Mouse (Mus musculus) CH12F3 (cell line): ENCODE measurements around the gene Gm45062.

Experiments used
- in situ Hi-C: fragments of 300-500 bp; cut with MboI; formaldehyde crosslinking; loops from 2 replicates; pipeline ENCODE4 v1.14.3; 2020; ENCODE audit warnings: low sequenced_read_pairs

The Gm45062 gene

DNA sequence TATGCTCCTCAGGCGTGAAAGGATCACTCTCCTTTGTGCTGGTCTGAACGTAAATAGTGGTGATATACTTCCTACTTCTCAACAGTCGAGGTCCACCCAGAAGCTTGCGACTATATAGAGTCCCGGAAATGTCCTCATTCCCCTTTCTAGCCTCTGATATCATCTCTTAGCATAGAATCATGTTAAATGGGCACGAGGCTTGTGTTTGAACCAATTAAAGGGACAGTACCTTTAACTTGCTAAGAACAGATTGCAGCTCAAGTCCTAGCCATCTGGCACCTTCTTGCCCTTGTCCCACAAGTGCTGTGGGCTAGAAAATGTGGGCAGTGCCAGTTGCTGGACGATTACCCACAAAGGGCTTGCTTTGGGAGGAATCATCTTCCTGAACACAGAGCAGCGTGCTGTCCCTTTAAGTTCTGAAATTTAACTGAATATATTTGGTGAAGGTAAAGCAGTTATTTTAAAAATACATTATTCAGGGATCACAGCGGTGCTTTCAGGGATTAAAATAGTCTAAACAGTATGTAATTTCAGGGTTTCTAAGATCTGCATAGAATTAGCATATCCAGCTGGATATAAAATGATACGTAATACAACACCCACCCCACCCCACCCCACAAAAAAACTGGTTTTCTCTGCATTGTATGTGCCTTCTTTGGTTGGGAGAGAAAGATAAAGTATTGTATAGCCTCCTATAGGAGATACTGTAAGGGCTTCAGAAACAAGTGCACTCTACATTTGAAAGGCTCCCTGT lies 153.8 kb downstream of the Gm45062 start:
- in situ Hi-C loops = no loop called here

DNA sequence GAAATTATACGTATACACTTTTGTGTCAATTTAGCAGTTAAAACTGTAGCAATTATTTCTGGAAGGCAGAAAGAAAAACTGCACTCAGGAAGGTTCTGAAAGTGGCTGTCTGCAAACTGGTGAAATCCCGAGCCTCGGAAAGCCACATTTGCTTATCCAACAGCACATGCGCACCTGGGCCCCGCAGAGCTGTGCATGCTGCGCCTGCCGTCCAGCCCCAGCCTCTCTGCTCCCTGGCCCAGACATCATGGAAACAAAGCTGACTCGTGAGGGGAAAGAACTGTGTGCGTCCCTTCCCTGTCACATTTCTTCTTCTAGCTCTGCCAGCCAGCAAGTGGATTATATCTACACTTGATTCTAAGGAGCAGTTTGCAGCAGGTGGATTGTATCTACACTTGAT lies 154.8 kb downstream of the Gm45062 start:
- in situ Hi-C loops = no loop called here

DNA sequence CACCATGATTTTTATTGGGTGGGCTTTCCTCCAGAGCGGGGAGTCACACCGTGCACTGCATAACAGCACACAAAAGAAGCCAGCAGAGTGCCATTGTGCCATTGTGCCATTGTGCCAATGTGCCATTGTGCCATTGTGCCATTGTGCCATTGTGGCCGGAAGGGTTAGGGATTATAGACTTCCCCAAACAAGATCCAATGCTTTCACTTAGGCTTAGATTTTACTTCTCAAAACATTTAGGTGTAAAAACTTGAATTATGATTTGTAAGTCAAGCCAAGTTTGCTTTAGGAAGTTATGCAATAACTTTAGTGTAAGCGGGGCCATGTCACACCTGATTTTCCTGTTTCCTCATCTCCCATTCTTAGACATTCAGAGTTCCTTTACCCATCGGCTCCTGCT lies 156.6 kb downstream of the Gm45062 start:
- in situ Hi-C loops = no loop called here

DNA sequence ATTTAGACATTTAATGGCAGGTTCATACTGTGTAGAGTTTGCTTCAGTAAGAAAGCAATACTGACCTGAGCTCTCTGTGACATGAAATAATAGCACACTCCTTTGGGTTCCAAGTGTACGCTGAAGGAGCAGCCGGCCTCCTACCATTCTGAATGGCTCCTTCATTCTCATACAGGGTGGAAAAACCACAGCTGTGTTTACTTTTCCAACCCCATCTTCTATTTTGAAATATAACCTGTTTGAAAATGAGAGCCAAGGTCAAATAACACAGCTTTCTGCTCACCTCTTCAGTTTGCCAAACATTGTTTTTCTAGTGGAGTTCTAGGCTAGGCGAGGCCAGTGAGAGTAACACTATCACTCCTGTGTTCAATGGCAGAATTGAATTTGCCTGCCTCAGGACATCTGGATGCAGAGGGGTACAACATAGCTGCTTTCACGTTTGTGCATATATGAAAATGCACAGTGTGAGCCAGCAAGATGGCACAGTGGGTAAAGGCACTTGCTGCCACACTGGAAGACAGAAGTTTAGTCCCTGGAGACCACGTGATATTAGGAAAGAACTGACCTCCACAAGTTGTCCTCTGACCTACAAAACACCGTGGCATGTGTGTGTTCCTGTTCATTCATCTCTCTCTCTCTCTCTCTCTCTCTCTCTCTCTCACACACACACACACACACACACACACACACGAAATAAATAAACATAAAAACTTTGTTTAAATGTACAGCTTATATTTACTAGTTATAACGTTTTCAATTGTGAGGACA lies 157.7 kb downstream of the Gm45062 start:
- in situ Hi-C loops = no loop called here

DNA sequence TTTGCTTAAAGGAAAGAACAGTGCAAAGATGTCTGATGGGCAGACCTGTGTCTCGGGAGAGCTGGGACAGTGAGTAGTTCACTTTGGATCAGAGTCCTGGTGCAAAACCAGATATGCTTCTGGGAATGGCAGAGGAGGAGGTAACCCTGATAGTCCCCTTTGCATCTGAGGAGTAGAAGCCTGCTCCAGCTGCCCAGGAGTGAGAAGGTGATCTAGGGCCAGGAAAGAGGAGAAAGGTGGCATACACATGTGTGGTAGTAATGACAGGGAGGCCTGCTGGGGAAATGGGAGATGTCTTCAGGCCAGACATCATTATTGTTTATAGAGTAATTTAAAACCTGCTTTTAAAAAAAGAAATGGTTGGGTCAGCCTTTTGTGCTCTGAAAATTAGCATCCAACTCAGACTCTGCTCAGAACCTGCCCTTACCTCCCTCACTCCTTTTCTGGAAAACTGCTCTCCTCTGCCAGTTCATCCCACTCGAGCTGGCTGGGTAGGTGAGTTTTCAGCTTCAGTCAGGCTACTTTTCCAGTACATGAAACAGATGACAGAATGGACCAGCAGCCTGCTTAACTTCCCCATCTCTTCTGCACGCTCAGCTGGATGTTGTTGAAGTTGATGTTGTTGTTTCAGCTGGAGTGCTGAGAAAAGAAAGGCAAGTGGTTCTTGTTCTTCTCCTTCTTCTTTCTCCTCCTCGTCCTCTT lies 160.4 kb downstream of the Gm45062 start:
- in situ Hi-C loops = no loop called here

DNA sequence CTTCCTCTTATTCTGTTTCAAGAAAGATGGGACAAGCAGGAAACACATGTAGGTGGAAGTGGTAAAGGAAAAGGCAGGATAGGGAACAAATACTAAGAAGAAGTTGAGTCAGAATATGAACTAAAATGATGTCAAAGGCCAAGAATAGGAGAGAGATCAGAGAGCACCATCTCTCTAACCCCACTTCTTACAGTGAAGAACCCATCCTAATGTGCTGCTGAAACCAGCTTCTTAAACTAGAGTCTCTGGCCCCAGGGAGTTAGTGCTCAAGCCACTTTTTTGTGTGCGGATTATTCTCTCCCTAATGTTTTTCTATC lies 160.9 kb downstream of the Gm45062 start:
- in situ Hi-C loops = no loop called here

DNA sequence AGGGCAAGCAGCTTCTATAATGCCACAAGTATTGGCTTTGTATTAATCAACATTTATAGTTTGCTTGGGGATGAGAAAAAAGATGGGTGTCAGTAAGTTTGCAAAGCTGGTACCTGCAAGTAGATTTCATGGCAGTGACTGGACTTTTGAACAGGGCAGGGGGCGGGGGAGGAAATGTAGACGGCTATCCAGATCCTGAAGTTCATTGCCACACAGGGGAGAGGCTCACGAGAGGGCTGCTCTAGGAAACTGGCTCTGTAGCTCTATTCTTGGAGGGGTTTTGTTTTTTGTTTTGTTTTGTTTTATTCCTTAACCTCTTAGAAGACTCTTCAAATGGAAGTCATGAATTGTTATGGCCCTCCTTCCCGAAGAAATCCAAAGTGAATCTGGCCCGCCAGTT lies 162.2 kb downstream of the Gm45062 start:
- in situ Hi-C loops = no loop called here

DNA sequence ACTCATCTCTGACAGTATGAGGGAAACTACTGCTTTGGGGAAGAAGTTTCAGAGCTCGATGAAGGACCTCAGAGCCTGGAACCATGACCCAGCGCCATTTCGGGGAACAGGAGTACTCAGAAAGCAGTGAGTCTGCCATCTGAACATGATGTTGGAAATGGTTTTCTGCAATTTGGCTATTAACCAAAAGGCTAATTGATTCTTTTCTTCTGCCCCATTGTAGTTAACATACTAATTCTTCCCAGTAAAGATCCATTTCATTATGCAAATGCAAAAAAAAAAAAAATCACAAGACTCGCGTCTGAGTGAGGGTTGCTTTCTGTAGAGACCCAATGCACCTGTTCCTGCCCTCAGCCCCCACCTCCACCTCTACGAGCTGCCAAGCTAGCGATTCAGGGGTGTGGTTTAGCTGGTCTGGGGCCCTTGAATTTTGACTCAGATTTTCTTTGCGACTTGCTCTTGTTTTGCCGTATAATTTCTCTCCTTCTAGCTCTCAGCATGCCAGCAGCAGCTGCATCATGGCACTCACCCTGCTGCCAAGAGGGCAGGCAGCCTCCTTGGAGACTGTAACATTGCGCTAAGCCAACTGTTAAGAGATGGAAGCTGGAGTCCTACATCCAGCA lies 162.8 kb downstream of the Gm45062 start:
- in situ Hi-C loops = no loop called here

DNA sequence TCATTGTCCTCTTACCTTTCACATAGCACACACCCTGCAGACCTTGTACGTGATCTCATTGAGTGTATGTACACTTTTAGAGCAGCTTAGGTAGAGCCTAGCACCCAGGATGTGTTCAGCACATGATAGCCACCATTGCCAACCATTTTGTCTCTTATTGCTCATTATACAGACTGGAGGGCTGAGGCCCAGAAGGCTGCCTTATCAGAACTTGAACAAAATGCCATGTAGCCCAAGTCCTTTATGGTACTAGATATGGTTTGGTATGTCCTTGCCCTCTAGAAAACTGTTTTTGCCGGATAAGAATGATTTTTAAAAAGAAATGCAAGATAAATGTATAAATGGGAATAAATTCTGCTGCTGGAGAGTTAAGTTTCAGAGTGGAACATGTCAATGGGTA lies 163.9 kb downstream of the Gm45062 start:
- in situ Hi-C loops = no loop called here

DNA sequence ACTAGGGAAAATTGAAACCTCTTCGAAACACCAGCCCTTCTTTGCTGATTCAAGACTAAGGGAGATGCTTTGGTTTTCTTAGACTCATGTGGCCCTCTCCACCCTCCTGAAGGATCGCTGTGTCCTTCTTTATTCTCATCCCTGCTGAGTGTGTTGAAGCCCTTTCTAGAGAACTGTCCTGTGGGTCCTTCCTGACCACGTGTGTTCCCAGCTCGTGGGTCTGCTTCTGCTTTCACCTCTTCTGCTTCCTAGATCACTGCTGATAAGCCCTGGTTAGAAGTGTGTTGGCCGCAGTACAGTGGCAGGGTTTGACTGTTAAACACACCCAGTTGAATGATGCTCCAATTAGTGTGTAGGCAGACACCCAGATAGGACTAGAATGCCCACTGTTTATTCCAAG lies 168.4 kb downstream of the Gm45062 start:
- in situ Hi-C loops = no loop called here

DNA sequence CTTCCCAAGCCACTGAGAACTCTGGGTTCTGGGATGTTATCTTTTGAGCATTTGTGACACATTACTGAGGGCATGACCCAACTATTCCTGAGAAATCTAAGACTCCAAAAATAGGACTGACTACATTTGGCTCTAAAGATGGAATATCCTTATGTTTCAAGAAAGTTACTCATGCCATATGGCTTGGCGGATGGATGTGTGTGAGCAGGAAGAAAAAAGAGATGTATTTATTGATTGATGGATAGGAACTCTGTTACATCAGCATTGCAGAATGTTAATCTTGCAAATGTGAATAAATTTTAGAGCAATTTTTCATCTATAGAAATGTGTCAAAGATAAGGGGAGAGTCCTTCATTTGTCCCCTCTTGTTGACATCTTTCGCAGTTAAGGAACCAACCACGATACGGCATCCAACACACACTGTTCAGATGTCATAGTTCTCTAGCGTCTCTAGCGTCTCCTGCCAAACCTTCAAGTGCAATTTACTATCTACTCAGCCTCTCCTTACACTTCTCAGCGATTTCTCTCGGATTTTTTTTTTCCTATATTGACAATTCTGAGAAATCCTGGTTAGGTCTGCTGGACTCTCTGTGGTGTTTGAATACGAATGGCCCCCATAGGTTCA lies 171.5 kb downstream of the Gm45062 start:
- in situ Hi-C loops = no loop called here

DNA sequence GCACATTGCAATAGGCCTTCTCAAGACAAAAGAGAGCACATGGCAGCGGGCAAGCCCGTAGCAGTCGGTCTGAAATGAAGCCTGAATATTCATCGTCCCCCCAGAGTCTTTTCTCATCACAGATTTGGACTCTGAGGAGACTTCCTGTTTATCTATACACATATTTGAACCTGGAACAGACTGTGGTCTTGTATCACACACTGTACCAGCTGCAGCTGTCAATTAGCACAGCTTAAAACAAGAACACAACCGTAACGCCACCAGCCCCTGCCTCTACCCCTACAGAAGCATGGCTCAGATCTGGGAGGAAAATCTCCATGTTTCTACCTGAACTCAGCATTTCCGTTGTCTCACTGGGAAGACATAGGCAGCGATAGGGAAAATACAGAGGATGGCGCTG lies 173.9 kb downstream of the Gm45062 start:
- in situ Hi-C loops = no loop called here

DNA sequence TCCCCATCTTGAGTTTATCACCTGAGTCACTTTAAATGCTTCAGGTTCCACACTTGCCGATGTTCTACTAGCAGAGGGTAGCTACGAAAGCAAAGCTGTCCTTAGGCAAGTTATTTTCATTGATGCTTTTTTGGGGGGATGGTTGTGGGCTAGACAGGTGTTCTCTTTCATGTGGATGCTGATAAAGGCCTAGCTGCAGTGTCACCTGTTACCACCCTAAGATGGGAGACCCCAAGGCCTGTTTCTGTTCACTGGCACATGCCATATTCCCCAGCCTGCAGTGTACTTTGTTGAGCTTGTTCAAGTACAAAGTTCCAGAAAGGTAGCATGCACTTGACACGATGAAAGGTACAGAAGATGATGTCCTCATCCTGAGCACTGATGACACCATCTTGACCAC lies 178.7 kb downstream of the Gm45062 start:
- in situ Hi-C loops = no loop called here

DNA sequence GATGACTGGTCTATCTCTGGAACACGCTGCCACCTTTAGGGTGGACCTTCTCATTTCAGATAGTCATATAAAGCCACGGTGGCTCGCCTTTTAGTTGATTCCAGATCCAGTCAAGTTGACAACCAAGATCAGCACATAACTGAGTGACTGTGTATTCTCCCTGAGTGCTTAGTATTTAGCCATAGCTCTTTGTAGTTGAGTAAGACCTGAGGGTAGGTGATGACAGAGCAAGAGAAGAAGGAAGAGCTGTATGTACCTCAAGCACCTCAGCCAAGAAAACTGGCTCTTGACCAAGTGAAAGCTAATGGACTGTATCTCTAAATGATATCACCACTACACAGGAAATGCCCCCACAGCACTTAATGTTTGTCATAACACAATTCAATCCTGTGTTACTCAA lies 182.6 kb downstream of the Gm45062 start:
- in situ Hi-C loops = no loop called here

DNA sequence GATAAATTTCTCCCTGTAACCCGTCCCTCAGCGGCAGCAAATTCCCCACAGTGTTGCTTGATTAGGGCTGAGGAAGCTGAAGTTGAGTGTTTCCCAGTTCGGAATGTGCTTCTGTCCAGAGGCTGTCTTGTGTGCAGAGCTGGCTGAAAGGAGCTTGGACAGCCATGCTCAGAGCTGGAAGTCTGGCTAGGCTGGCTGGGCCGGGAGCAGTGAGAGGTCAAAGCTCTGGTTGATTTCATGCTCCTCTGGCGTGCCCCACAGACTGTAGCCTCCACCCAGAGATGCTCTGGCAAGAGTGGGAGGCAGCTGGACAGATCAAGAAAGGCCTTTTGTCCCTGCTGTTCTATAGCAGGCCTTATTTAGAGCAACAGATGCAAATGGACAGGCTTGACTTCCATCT lies 187.5 kb downstream of the Gm45062 start:
- in situ Hi-C loops = no loop called here

DNA sequence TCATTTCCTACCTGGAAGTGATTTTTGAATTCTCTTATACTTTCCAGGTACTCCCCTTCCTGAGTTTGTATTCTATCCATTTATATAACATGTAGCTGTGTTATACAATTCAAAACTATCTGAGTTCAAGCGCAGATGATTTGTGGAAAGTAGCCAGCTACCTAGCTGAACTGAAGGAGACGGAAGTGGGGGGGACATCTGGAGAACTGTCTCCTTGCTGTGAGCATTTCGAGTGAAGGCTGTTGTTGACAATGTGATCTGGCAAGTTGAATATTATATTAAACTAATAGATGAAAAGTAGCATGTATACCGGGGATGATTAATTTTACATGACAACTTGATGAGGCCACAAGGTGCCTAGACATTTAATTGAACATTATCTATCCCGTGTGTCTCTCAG lies 196.3 kb downstream of the Gm45062 start:
- in situ Hi-C loops = no loop called here

DNA sequence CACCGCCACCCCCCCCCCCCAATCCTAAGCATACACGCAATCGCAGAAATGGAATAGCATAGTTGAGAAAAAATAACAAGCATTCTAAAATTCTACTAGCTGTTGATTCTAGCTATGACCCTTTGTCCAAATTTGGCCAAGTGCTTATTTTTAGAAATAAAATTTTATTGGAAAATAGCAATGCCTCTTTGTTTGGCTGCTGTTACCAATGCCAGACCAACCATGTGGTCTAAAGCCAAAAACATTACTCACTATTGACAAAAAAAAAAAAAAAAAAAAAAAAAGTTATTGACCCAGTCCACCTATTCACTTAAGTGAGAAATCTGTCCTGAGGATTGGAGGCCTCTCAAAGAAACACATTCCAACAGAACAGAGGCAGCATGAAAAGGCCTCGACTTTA lies 199.3 kb downstream of the Gm45062 start:
- in situ Hi-C loops = no loop called here

DNA sequence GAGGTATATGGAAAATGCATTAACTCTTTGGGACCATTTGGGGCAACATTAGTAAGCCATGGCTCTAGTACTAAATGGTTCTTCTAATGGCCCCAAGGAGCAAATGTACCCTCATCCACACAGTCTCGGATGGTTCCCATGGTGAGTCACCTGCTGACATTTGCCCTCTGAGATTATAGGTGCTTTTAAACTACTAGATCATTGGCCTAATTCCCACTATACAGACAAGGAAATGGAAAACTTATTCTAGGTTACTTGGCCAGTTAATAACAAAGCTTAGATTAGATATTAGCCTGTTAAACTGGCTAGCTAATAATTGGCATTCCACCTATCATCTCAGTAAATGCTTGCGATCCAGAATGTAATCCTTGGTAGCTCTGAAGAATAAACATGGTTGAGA lies 203.2 kb downstream of the Gm45062 start:
- in situ Hi-C loops = no loop called here

DNA sequence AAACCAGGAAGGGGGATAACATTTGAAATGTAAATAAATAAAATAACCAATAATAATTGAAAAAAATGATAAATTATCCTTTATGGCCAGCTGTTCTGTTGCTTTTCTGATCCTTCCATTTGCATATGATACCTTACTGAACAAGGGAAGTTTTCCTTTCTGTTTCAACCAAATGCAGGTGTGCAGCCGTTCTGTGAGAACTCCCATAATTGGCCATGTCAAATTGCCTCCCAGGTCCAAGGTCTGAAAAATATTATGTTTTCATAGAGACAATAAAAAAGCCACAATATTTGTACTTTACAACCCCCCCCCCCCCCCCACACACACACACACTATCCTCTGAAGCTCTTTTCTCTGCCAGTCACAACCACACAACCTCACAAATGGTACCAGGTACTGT lies 206.1 kb downstream of the Gm45062 start:
- in situ Hi-C loops = no loop called here

DNA sequence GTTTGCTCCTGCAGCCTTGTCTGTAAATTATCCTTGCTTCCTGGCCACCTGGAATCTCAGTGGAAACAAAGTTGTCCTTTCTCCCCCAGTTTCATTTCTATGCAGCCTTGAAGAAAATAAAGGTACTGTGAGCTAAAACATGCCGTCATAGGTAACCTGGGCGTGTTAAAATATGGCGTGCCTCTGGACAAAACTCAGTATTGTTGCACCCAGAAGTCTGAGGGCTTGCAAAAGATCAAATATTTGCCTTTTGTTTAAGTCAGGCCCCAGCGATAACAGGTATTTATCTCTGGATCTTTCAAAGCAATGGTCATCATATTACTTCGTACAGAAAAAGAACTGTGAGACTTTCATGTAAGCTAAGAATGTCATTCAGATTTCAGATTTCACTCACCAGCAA lies 206.7 kb downstream of the Gm45062 start:
- in situ Hi-C loops = no loop called here

DNA sequence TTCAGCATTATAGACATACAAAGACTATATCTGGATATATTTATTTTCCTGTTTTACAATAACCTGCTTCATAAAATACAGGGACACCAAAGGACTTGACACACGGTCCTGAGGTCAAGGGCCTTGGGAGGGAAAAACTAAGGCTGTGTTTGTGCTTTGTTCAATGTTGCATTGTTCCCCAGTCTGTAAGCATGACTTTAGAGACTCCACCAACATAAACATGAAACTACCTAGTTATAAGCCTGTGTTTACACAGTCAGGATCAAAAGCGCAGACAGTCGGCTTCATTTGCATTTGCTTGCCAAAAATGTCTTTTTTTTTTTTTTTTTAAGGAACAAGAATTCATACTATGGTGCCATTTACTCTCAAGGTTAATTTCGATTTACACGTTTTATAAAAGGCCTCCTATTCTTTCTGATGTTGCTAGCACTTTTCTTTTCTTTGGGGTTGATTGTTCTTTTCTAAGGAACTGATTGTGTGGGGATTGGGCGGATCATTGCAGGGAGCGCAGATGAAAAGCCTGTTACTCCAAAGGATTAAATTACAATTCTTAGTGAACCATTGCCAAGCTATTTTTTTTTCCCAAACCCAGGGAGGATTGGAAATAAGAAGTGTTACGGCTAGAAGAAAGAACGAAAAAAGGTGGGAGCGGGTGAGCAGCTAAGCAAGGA lies 208.6 kb downstream of the Gm45062 start:
- in situ Hi-C loops = no loop called here
